Mouse (Mus musculus): ENCODE data around the gene Rps6ka5.

The Rps6ka5 gene

GRCm38 (mm10) chr12:100660076-100660475 is 66.7 kb downstream of the Rps6ka5 start:
- no peak for DNase-seq (ENCODE audit: low spot score in 2 of 2)

DNA sequence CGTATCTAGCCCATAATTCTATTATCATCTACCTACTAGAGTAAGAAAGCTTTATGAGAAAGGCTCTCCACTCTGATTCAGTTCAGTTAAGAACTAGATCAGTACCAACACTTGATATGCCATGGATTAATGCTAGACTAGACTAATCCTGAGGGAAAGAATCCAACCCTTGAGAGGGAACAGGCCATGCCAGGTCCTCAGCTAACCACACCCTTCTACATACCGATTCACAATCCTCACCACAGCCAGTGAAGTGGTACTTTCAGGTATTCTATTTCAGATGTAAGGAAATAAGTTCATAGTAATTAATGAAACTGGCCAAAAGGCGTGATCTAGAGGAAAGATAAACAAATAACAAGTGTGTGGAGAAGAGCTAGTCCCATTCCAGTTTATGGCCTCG is 70.8 kb downstream of the Rps6ka5 start:
- DNase-seq (ENCODE audit: low spot score in 2 of 2): no peak

- DNase-seq (ENCODE audit: low spot score in 2 of 2): no peak
Measured at GRCm38 (mm10) chr12:100641936-100642335, 84.8 kb downstream of the Rps6ka5 start.

DNA sequence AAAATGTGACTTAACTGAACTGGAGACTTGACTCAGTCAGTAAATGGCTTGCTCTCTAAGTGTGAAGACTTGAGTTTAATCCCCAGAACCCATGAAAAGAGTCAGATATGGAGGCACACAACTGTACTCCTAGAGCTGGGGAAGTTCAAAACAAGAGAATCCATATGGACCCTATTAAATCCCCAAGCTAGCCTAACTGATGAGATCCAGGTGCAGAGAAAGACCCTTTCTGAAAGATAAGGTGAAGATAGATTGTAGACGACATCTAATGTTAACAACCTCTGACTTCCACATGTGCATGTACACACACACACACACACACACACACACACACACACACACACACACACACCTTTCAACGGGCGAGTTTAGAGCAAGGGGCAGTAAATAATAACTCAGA is 86.1 kb downstream of the Rps6ka5 start:
- no peak for DNase-seq (ENCODE audit: low spot score in 2 of 2)

- DNase-seq (ENCODE audit: low spot score in 2 of 2): peak in 1 of 2 experiments; percentile 23
Measured at GRCm38 (mm10) chr12:100639680-100640079, 87.1 kb downstream of the Rps6ka5 start.

GRCm38 (mm10) chr12:100637886-100638285 is 88.9 kb downstream of the Rps6ka5 start:
- DNase-seq (ENCODE audit: low spot score in 2 of 2): no peak

DNA sequence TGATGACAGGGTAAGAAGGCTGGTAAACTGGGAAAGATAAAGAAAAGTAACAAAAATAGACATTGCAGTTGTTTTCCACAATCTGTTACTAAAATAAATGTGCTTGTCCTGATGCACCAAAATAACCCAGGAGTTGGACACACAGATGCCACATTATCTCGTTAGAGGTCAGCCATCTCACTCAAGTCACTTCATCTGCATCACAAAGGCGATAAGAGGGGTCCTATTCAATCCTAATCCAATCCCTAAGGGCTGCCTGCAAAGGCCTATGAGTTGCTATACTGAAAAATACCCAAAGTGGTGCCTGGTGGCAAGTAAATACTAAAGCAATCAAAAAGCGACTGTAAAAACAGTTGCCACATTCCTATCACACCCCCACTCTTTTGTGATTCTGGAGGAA is 90.0 kb downstream of the Rps6ka5 start:
- DNase-seq (ENCODE audit: low spot score in 2 of 2): no peak

DNA sequence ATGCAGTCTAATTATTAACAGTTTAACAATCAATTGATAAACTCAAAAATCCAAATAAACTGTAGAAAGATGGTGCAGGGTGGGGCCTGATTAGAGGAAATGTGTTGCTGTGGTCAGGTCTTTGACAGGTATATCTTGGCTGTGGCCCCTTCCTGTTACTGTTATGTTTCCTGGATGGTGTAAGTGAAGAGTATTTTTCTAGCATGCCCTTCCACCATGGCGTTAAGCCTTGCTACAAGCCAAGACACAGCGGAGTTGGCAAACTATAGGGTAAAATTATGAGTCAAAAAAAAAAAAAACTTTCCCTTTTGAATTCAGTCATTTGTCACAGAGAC is 90.5 kb downstream of the Rps6ka5 start:
- no peak for DNase-seq (ENCODE audit: low spot score in 2 of 2)

DNA sequence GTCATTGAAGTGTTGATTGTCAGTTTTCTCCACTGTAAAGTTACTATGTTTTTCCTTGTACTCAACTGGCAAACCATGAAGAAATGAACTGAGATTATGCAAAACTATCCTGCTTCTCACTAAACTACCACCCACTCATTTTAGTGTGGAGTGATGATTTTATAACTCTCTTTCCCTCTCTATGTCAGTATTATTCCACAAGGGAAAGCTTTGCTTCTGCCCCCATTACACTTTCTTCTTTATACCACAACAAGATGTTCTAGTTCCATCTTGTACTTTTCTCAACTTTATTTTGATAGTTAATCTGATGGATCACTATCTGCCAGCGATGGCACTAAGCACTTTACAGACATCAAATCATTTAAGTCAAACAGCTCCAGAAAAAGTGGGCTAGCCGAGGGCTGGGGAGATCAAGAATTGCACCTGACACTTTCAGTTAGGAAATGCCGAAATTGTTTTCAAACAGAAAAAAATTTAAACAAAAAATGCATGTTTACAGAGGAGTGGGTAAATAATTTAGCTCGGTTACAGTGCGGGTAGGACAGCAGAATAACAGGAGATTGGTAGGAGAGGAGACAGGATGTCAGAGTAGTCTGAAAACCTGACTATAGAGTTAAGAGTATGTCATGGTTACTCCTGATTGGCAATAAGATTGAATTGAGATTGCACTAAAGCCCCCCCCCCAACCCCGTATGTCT is 91.0 kb downstream of the Rps6ka5 start:
- DNase-seq (ENCODE audit: low spot score in 2 of 2): no peak

GRCm38 (mm10) chr12:100633231-100633630 is 93.6 kb downstream of the Rps6ka5 start:
- no peak for DNase-seq (ENCODE audit: low spot score in 2 of 2)

DNA sequence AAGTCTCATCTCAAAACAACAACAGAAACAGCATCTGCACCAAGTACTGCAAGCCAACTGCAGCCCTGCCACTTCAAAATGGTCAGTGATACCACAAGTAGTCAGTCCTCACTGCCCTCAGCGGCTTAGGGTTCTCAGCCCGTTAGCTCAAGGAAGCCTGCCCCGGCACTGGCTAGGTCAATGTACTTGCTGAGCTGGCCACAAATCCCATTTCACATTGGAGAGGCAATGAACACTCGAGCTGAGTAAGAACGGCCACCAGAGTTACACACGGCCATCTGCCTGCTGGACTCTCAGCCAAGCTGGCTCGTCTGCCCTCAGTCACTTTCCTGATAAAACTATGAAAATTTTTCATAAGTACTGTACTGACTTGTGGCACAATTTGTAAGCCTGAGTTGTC is 95.5 kb downstream of the Rps6ka5 start:
- DNase-seq (ENCODE audit: low spot score in 2 of 2): no peak

DNA sequence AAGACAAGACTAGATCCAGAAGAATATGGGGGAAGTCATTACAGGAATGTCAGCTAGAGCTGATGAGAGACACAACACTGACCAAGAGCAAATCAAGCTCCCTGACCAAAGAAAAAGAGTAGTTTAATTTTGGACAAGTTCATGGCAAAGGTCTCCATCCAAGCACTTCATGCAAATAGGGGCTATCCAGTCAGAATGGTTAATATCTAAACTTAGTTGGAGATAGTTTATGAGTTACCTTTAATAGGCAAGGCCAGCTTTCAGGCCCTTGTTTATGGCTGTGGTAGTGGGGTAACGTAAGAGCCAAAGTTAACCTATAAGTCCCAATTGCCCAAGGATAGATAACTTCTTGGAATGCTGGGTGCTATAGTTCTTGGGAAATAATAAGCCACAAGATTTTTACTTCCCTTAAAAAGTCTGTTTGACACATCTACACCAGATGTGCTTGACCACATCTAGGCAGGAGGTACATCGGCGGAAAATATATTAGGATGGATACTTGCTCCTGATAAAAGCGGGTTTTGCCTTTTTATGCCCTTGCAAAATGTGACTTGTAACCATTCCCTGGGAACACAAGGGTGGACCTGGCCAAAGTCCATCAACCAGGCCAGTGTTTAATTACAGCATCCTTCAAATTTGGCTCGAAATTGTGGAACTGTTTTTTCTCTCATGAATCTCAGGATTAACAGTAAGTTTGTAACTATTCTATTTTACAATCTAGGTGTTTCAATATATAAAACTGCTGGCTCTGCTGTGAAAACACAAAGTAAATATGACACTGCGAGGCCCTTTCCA is 97.5 kb downstream of the Rps6ka5 start:
- no peak for DNase-seq (ENCODE audit: low spot score in 2 of 2)

DNA sequence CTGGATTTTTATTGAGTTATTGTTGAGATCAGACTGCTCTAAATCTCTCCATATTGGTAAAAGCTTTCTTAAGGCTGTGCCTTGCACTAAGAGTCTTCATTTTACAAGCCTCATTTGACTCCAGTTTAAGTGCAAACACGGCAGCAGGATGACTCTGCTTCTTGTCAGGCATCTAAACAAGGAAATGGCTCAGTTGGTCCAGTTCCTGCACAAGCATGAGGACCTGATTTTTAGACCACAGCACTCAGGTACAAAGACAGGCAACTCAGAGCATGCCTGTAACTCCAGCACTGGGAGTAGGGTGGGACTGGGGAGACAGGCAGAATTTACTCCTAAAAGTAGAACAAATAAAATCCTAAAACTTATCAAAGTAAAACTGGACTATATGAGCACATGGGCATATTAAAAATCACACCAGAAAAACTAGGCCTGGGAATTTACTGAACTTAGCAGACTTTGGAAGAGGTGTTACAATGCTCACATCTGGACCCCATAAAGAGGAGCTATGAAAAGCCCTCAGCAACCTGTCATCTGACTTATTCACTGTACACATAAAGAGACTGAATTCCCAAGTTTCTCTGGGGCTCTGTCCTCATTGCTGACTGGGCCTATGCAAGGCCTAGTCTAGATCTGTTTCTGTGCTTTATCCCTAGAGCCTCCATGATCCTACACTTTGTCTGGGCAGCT is 99.6 kb downstream of the Rps6ka5 start:
- no peak for DNase-seq (ENCODE audit: low spot score in 2 of 2)

DNA sequence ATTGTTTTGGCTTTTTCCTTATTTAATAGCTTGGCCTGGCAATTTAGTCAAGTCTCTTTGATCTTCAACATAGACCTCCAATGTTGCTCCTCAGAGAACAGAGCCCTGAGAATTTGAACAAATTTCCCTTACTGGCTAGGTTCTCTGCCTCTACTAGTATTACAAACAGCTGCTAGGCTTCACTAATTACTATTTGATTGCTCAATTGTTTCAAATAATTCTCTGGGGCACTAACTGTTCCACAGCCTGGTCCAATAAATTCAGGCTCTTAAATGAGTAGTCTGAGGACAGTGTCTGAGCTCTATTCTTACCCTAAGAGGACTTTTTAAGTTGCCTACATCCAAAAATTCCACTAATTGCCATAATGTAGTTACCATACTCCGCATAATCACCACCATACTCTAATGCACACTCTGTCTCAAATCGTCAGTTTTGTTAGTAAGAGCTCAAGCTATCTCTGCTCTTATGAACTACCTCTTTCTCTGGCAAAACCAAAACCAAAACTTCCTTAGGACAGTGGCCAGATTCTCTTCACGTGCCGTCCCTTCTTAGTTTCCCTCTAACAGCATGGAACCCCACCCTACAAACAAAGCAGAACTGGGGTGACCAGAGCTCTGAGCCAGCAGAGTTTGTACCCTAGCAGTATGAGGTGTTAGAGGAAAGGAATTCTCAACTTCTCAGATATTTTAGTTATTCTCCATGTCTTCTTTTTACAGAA is 100.4 kb downstream of the Rps6ka5 start:
- peak in 1 of 2 experiments; percentile 26 for DNase-seq (ENCODE audit: low spot score in 2 of 2)

- no peak for DNase-seq (ENCODE audit: low spot score in 2 of 2)
Measured at GRCm38 (mm10) chr12:100624854-100625447, 101.8 kb downstream of the Rps6ka5 start.

GRCm38 (mm10) chr12:100615251-100615650 is 111.5 kb downstream of the Rps6ka5 start:
- DNase-seq (ENCODE audit: low spot score in 2 of 2): no peak

DNA sequence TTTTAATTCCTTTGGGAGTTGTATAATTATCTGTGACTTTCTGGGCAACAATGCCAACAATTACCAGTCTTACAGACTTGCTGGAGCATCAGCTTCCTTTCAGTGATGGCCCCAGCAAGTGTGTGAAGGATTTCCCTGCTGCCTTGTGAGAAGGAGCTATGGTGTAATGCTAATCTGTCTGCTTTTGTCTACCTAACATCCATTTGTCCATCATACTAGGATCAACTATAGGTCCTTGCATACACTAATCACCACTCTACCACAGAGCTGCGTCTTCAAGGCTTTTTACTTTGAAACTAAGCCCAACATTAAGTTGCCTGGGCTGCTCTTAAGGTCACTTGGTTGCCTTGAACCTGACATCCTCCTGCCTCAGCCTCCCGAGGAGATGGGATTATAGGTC is 112.9 kb downstream of the Rps6ka5 start:
- no peak for DNase-seq (ENCODE audit: low spot score in 2 of 2)

- no peak for DNase-seq (ENCODE audit: low spot score in 2 of 2)
Measured at GRCm38 (mm10) chr12:100613192-100613700, 113.5 kb downstream of the Rps6ka5 start.

GRCm38 (mm10) chr12:100609766-100610165 is 117.0 kb downstream of the Rps6ka5 start:
- DNase-seq (ENCODE audit: low spot score in 2 of 2): no peak

GRCm38 (mm10) chr12:100609064-100609463 is 117.7 kb downstream of the Rps6ka5 start:
- no peak for DNase-seq (ENCODE audit: low spot score in 2 of 2)

- no peak for DNase-seq (ENCODE audit: low spot score in 2 of 2)
Measured at GRCm38 (mm10) chr12:100606733-100607132, 120.0 kb downstream of the Rps6ka5 start.
